ENCODE assay signal across 19 mouse cellular contexts in genomic region chr14:102827756-102828384, GRCm38 (mm10).
DNase-seq lines count a peak whose midpoint lies in the region; ATAC-seq and TF ChIP-seq lines count a peak whose summit lies in the region.
"Had no signal": no experiment of that assay in that cellular context is flagged by ENCODE, and none has a peak within 500 bp of the region (broad histone marks: within the 10 kb centered on the region; RNA-seq: fewer than 3 reads in every experiment).

No protein-coding gene starts in this region.

- H3K36me3 ChIP-seq in stomach, embryonic 16.5 days (ENCODE audit: control insufficient read depth, insufficient read depth, low read length): no peaks in the 10 kb centered on the region
- no peaks in the 10 kb centered on the region for H3K36me3 ChIP-seq in stomach, postnatal 0 days (ENCODE audit: control insufficient read depth, insufficient read depth, low read length)
- no peaks in the 10 kb centered on the region for H3K36me3 ChIP-seq in macrophage (ENCODE audit: inconsistent target)
- H3K36me3 ChIP-seq in splenic B cell, adult 2 months (ENCODE audit: control insufficient read depth, insufficient read depth, low read length, poor library complexity, severe bottlenecking): no peaks in the 10 kb centered on the region
- H3K36me3 ChIP-seq: embryonic facial prominence, embryonic 15.5 days; heart, embryonic 12.5 days; limb, embryonic 12.5 days; neural tube, embryonic 15.5 days had no signal

- ATAC-seq in stomach, embryonic 16.5 days (ENCODE audit: insufficient read depth, low FRiP score): no peak
- ATAC-seq in stomach, postnatal 0 days (ENCODE audit: low FRiP score, low TSS enrichment): no peak
- ATAC-seq: forebrain, postnatal 0 days; hindbrain, embryonic 16.5 days; intestine, embryonic 16.5 days had no signal

- 0 out of 2 replicates have a peak overlapping the region, but pooled peaks have one; percentile 10 for H3K27ac ChIP-seq in stomach, embryonic 16.5 days (ENCODE audit: low read length)
- H3K27ac ChIP-seq in stomach, postnatal 0 days (replicated peaks): no peak overlapping the region
- H3K27ac ChIP-seq in macrophage: peak overlapping the region; percentile 77
- H3K27ac ChIP-seq: embryonic facial prominence, embryonic 15.5 days; limb, embryonic 12.5 days; neural tube, embryonic 15.5 days had no signal

- TF ChIP-seq EP300 in stomach, postnatal 0 days (optimal IDR thresholded peaks at IDR 0.05): no peak

- WGBS in stomach, embryonic 16.5 days: 72% methylated on average over 7 of the region's 7 CpGs
- 75% methylated on average over 7 of the region's 7 CpGs for WGBS in stomach, postnatal 0 days
- WGBS in macrophage (ENCODE audit: missing documents): 16% methylated on average over 7 of the region's 7 CpGs

- DNase-seq in heart, adult 18-20 months: peak; percentile 30 to 44
- no peak for DNase-seq in heart, postnatal 14 days
- DNase-seq in stomach, postnatal 0 days (ENCODE audit: low spot score): no peak
- DNase-seq in splenic B cell, adult 2 months (ENCODE audit: low read depth, low spot score): peak; percentile 28
- no peak for DNase-seq in Muller cell, postnatal 12 days (ENCODE audit: inconsistent ontology term)
- DNase-seq in frontal cortex, postnatal 25 days (ENCODE audit: low spot score in 2 of 2): no peak
- DNase-seq: cerebellum, postnatal 25 days; forebrain, postnatal 0 days; kidney, postnatal 4 days; lung, adult 2 months; midbrain, embryonic 14.5 days had no signal

- intact Hi-C loops in heart, postnatal 14 days (cut with DNase I): loop anchor here (5.0 kb wide), 1 partner anchor 144 kb away; no protein-coding TSS in a partner anchor

- no peak overlapping the region for H3K9ac ChIP-seq in stomach, embryonic 16.5 days (ENCODE audit: low read length)
- no peak overlapping the region for H3K9ac ChIP-seq in stomach, postnatal 0 days (ENCODE audit: low read length)
- H3K9ac ChIP-seq: embryonic facial prominence, embryonic 15.5 days; forebrain, postnatal 0 days; heart, embryonic 12.5 days; limb, embryonic 12.5 days; neural tube, embryonic 15.5 days had no signal

- H3K27me3 ChIP-seq in stomach, embryonic 16.5 days (ENCODE audit: control insufficient read depth, insufficient read depth, low read length): no peaks in the 10 kb centered on the region
- H3K27me3 ChIP-seq in stomach, postnatal 0 days (ENCODE audit: control insufficient read depth, insufficient read depth, low read length): no peaks in the 10 kb centered on the region
- H3K27me3 ChIP-seq in splenic B cell, adult 2 months (ENCODE audit: control insufficient read depth, insufficient read depth, low read length, poor library complexity, severe bottlenecking): no peaks in the 10 kb centered on the region
- H3K27me3 ChIP-seq: embryonic facial prominence, embryonic 15.5 days; heart, embryonic 12.5 days; limb, embryonic 12.5 days; neural tube, embryonic 15.5 days had no signal

- no peaks in the 10 kb centered on the region for H3K4me1 ChIP-seq in stomach, embryonic 16.5 days (ENCODE audit: control insufficient read depth, insufficient read depth, low read length)
- H3K4me1 ChIP-seq in stomach, postnatal 0 days (replicated peaks; ENCODE audit: control insufficient read depth, insufficient read depth): no peaks in the 10 kb centered on the region
- H3K4me1 ChIP-seq: limb, embryonic 12.5 days; neural tube, embryonic 15.5 days had no signal

- no peak for TF ChIP-seq CTCF in stomach, postnatal 0 days (IDR thresholded peaks at IDR 0.05; ENCODE audit: low read depth)

- no peak overlapping the region for H3K4me2 ChIP-seq in stomach, embryonic 16.5 days (ENCODE audit: low read depth, low read length)
- H3K4me2 ChIP-seq in stomach, postnatal 0 days (replicated peaks; ENCODE audit: low read depth): no peak overlapping the region
- H3K4me2 ChIP-seq: embryonic facial prominence, embryonic 15.5 days; heart, embryonic 12.5 days; limb, embryonic 12.5 days; neural tube, embryonic 15.5 days had no signal

- no peak overlapping the region for H3K4me3 ChIP-seq in stomach, embryonic 16.5 days (replicated peaks; ENCODE audit: low read length)
- H3K4me3 ChIP-seq in stomach, postnatal 0 days (ENCODE audit: low read depth, low read length): no peak overlapping the region
- no peak overlapping the region for H3K4me3 ChIP-seq in macrophage (ENCODE audit: inconsistent target)
- H3K4me3 ChIP-seq: embryonic facial prominence, embryonic 15.5 days; heart, embryonic 12.5 days; limb, embryonic 12.5 days; neural tube, embryonic 15.5 days had no signal

- H3K79me2 ChIP-seq in macrophage (ENCODE audit: inconsistent target): no peaks in the 10 kb centered on the region

- no peaks in the 10 kb centered on the region for H3K9me3 ChIP-seq in stomach, embryonic 16.5 days (replicated peaks; ENCODE audit: control insufficient read depth, low read length)
- no peaks in the 10 kb centered on the region for H3K9me3 ChIP-seq in stomach, postnatal 0 days (ENCODE audit: control insufficient read depth, low read length)
- H3K9me3 ChIP-seq: embryonic facial prominence, embryonic 15.5 days; heart, embryonic 12.5 days; limb, embryonic 12.5 days; neural tube, embryonic 15.5 days had no signal

Comparison
In these comparisons a context has a peak if more than half of its experiments do, and no peak if none do; other contexts are left out.
1. DNase-seq: peak in heart, adult 18-20 months (2 of 2) and splenic B cell, adult 2 months (single experiment); none in heart, postnatal 14 days (0 of 2), stomach, postnatal 0 days (single experiment), Muller cell, postnatal 12 days (single experiment) and frontal cortex, postnatal 25 days (0 of 2).